Mouse (Mus musculus) liver, adult (tissue): ENCODE results near the gene Gm20662.

Source experiments
- GATA4 ChIP-seq: IDR thresholded peaks from 2 replicates; pipeline ENCODE4 v1.6.1; 2014; ENCODE audit warnings: mild to moderate bottlenecking, low read length; ENCODE audit not compliant: insufficient replicate concordance

Gene Gm20662

DNA sequence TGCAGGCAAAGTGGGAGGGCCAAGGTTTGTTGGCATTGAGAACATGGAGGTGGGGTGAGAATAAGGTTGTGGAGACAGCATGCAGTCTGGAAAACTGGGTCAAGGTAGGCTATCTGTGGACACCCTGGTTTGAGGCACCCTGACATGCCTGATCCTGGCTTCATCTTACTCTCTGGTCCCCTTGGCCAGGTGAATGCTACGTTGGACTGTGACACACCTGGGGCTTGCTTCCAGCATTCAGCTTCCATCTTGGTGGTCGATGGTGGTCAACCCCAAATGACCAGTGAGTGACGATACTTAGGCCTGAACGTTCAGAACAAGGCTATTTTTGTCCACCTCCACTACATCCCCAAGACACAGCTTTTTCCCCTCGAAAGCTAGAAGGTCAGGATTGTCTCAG, at the start of gene Gm20662:
Gm20662 (plus strand) TSS at position 301 of the 400 bp plus-strand sequence.
- no peak for TF ChIP-seq GATA4

- TF ChIP-seq GATA4, result no peak
These were observed 48.6 kb upstream of the Gm20662 start for GRCm38 (mm10) chr9:107947241-107948194.

DNA sequence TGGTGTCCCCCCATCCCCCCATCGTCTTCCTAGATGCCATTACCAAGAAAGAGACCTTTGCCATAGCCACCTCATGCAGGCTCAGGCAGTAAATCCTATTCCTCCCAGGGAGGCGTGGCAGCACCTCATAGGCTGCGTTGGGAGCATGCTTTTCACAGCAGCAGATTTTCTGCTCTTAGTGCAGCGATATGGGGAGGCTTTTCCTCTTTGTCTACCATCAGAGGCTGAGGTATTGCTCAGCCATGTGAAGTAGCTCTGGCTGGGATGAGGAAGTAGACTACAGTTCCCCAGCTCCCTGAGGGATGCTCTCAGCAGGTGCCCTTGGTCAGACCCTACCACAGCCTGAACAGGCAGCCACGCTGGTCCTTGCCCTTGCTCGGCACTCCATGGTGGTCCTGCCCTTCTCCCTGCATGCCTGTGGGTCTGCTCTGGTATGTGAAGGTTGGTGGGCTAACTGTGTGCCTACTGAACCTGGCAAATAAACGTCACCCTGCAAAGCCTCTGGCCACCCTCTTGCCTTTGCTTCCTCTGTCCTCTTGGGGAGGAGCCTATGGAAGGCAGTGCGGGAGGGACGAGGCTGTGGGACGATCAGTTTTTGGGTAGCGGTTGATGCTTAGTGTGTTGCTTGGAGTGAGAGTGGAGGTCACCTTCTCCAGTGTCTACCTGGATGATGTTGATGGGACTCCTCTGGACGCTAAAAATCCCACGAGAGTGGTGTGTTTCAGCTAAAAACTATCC, 46.8 kb upstream of the Gm20662 start:
- TF ChIP-seq GATA4, result no peak

- TF ChIP-seq GATA4, result no peak
These were observed 46.3 kb upstream of the Gm20662 start, which contains the start of gene Traip for GRCm38 (mm10) chr9:107949922-107950235. Gene Traip, plus strand, starts transcription at chr9:107950136.

DNA sequence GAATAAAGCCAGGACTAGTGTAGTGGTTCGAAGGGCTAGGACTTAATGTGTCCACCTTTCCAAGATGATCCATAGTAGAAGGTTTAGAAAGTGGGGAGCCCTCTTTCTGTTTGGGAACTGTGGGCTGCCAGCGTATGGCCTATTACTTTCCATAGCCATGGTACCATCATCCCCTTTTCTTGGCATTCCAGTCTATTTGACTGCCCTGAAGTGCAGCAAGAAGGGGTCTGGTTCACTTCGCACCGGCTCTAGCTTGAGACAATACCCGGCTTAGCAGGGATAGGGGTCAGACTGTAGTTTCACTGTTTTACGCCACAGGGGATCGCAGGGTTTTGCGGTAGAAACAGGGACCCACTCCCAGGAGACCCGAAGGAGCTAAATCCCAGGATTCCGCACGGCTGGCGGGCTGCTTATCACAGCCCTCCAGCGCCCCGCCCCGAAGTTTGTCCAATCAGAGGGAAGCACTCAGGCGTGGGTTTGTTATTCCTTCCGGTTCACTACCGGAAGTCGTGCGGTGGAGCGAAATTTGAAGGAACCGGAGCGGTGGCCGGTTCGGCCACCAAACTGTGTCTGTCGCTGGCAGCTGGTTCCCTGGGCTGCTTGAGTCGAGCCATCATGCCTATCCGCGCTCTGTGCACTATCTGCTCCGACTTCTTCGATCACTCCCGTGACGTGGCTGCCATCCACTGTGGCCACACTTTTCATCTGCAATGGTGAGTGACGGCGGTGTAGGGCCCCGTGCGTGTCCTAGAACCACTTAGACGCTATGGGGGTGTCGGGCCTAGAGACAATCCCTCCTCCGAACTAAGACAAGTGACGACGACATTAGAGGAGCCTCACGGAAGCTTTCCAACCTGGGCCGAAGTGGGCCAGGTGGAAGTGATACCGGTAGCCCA, 45.4 kb upstream of the Gm20662 start:
- TF ChIP-seq GATA4, result peak; percentile 89; the same call in 1 of the 2 replicates

GRCm38 (mm10) chr9:107955613-107956289, 40.4 kb upstream of the Gm20662 start:
- TF ChIP-seq GATA4, result no peak

GRCm38 (mm10) chr9:107957141-107957540, 39.0 kb upstream of the Gm20662 start:
- no peak for TF ChIP-seq GATA4

- TF ChIP-seq GATA4, result no peak
These were observed 36.3 kb upstream of the Gm20662 start for GRCm38 (mm10) chr9:107959896-107960295.

- no peak for TF ChIP-seq GATA4
These were observed 35.2 kb upstream of the Gm20662 start for GRCm38 (mm10) chr9:107960928-107961327.

- TF ChIP-seq GATA4, result no peak
These were observed 34.8 kb upstream of the Gm20662 start for GRCm38 (mm10) chr9:107961351-107961762.

DNA sequence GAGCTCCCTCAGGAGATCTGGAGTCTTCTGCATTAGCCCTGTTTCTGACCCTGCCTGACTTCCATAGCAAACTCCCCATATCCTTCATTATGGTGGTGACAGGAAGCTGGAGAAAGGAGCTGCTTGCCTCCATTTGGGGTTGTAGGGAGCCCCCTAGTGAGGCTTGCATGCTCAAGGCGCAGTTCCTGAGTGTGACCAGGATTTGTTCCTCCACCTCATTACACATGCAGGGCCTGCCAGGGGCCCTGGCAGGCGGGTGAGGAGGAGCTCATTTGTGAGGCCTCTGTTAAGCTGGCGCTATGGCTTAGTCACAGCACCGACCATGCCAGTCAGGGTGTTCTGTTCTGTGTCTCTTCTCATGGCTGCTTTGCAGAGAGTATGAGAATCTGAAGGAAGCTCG, 34.3 kb upstream of the Gm20662 start:
- no peak for TF ChIP-seq GATA4

GRCm38 (mm10) chr9:107962916-107963315, 33.2 kb upstream of the Gm20662 start:
- TF ChIP-seq GATA4, result no peak

DNA sequence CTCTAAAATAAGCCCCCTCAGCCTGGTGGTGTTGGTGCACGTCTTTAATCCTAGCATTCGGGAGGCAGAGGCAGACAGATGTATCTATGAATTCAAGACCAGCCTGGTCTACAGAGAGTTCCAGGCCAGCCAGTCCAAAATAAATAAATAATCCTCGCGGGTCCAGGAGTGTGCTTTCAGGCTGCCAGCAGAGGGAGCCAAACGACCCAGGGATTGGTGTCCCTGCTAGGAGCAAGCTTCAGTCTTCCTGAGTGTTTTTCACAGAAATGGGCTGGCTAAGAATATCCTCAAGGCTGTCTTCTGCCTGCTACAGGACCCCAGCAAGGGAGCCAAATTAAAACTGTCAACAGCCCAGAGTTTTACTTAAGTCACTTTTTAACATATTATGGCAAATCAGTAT, 32.4 kb upstream of the Gm20662 start:
- TF ChIP-seq GATA4, result no peak

DNA sequence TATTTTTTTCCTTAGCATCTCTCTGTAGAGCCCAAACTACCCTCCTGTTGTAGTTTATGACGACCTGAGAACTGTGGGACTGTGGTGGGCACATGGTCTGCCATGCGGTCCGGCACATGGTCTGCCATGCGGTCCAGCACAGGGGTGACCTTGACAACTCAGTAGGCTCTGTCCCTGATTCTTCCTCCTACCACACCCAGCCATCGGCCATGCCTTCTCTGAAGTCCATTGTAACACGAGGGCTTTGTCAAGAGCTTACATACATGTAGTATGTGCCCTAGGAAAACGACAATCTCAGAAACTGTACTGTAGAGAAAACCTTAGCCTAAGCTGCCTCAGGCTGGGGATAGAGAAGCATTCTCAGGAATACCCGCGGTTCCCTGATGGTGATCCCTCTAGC, 31.5 kb upstream of the Gm20662 start:
- no peak for TF ChIP-seq GATA4
